Mouse (Mus musculus): ENCODE data around the gene Gm10490.

Gene Gm10490

GRCm38 (mm10) chrX:7926266-7926665 lies 16.9 kb downstream of the Gm10490 start:
- no peak for DNase-seq (ENCODE audit: low read depth, low spot score)

GRCm38 (mm10) chrX:7927116-7927515 lies 17.8 kb downstream of the Gm10490 start:
- DNase-seq (ENCODE audit: low read depth, low spot score), result no peak

- no peak for DNase-seq (ENCODE audit: low read depth, low spot score)
Measured at GRCm38 (mm10) chrX:7928270-7928790, 19.0 kb downstream of the Gm10490 start, which contains the start of gene Eras. Eras (minus strand) TSS chrX:7928607.

- DNase-seq (ENCODE audit: low read depth, low spot score), result no peak
Measured at GRCm38 (mm10) chrX:7936874-7937273, 27.5 kb downstream of the Gm10490 start.

GRCm38 (mm10) chrX:7937667-7938066 lies 28.3 kb downstream of the Gm10490 start:
- DNase-seq (ENCODE audit: low read depth, low spot score), result no peak

- no peak for DNase-seq (ENCODE audit: low read depth, low spot score)
Measured at GRCm38 (mm10) chrX:7945618-7946017, 36.3 kb downstream of the Gm10490 start.

- DNase-seq (ENCODE audit: low read depth, low spot score), result no peak
Measured at GRCm38 (mm10) chrX:7947108-7947899, 38.0 kb downstream of the Gm10490 start, which contains the start of gene Hdac6. Hdac6 (minus strand) TSS chrX:7947889.

- peak; percentile 94 for DNase-seq (ENCODE audit: low read depth, low spot score)
Measured at GRCm38 (mm10) chrX:7947900-7948492, 38.7 kb downstream of the Gm10490 start.

GRCm38 (mm10) chrX:7950091-7950490 lies 40.7 kb downstream of the Gm10490 start:
- DNase-seq (ENCODE audit: low read depth, low spot score), result no peak

- DNase-seq (ENCODE audit: low read depth, low spot score), result no peak
Measured at GRCm38 (mm10) chrX:7958868-7959267, 49.5 kb downstream of the Gm10490 start.

Data from CD4-positive helper T cell, adult 2 months (primary cell).